Mouse (Mus musculus) thymus, adult 2 months (tissue): ENCODE data around the gene Stard3nl.

ENCODE experiments used
- CTCF ChIP-seq: fragments of 200-500 bp; IDR thresholded peaks from 2 replicates; pipeline ENCODE4 v1.5.1; 2012; ENCODE audit warnings: mild to moderate bottlenecking, control low read depth, low read length, moderate library complexity, borderline replicate concordance; ENCODE audit not compliant: control insufficient read depth, poor library complexity, insufficient read depth; ENCODE audit errors: extremely low read depth
- POLR2A ChIP-seq: fragments of 200-500 bp; IDR thresholded peaks from 2 replicates; pipeline ENCODE4 v1.6.1; 2012; ENCODE audit warnings: mild to moderate bottlenecking, low read length, control low read depth, moderate library complexity; ENCODE audit not compliant: control insufficient read depth, poor library complexity, insufficient read depth; ENCODE audit errors: extremely low read depth

DNA sequence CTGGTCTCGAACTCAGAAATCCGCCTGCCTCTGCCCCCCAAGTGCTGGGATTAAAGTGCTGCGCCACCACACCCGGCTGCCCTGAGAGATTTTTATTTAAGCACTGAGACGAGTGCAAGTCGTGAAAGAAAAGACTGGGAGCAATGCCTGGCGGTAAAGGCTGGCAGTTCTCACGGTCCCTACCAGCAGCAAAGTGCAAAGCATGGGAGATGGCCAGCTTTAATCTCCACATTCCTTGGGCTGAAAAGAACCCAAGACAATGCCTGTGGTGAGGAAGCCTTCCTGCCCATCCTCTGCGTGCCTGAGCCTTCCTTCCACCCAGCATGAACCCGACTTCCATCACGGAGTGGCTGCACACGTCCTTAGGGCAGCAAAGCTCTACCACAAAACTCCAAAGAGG, 5.7 kb downstream of the Stard3nl start:
- TF ChIP-seq CTCF = no peak
- no peak for TF ChIP-seq POLR2A
